Mouse (Mus musculus): Measurements from ENCODE around the gene Map1b. TPM values are rescaled to one million over a fixed set of nuclear protein-coding genes. Genes with fewer than 3 reads are reported as not detected.

Map1b gene
- polyA plus RNA-seq, 1 experiment from 2014 or later = 460 TPM

- Histone ChIP-seq H3K4me1 (peaks cover 36% of the 10 kb centered on the region), H3K9me3 (no peaks in the 10 kb centered on the region), H3K36me3 (replicated peaks) (no peaks in the 10 kb centered on the region), H3K27ac (peak overlapping the region; percentile 56; the same call in 1 of the 2 replicates), H3K4me3 (no peak overlapping the region), H3K27me3 (ENCODE audit: poor library complexity, severe bottlenecking) (no peaks in the 10 kb centered on the region)
- no peak for DNase-seq (ENCODE audit: extremely low spot score, low spot score)
- WGBS = 71% methylated on average over 4 of the region's 4 CpGs
Measured at GRCm38 (mm10) chr13:99550060-99550459, 33.7 kb upstream of the Map1b start.

DNA sequence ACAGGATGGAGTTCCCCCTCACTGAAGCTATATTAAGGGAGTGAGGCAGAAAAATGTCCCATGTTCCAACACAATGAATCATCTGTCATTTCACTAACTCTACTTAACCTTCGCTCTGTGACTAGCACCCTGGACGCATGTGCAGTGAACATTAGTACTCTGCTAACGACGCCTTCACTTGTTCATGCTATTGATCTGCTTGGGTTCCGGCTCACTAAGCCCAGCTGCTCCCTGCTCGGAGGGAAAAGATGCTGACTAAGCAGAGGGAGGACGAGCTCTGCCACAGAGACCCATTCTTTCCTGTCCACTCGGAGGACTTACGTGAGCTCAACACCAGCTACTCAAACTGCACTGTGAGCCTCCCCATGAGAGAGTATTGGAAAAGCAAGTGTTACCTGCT, 33.2 kb upstream of the Map1b start:
- Histone ChIP-seq H3K27me3 (ENCODE audit: poor library complexity, severe bottlenecking) (no peaks in the 10 kb centered on the region), H3K9me3 (no peaks in the 10 kb centered on the region), H3K4me1 (peaks cover 36% of the 10 kb centered on the region), H3K4me3 (no peak overlapping the region), H3K27ac (peak overlapping the region; percentile 56; the same call in 1 of the 2 replicates), H3K36me3 (replicated peaks) (no peaks in the 10 kb centered on the region)
- WGBS = 40% methylated on average over 9 of the region's 9 CpGs
- no peak for DNase-seq (ENCODE audit: extremely low spot score, low spot score)

GRCm38 (mm10) chr13:99546832-99547231, 30.5 kb upstream of the Map1b start:
- H3K4me1 ChIP-seq = peaks cover 33% of the 10 kb centered on the region
- H3K27ac ChIP-seq = no peak overlapping the region
- no peaks in the 10 kb centered on the region for H3K27me3 ChIP-seq (ENCODE audit: poor library complexity, severe bottlenecking)
- 97% methylated on average over 5 of the region's 5 CpGs for WGBS
- no peak for DNase-seq (ENCODE audit: extremely low spot score, low spot score)
- H3K36me3 ChIP-seq (replicated peaks) = no peaks in the 10 kb centered on the region
- H3K4me3 ChIP-seq = no peak overlapping the region
- no peaks in the 10 kb centered on the region for H3K9me3 ChIP-seq

DNA sequence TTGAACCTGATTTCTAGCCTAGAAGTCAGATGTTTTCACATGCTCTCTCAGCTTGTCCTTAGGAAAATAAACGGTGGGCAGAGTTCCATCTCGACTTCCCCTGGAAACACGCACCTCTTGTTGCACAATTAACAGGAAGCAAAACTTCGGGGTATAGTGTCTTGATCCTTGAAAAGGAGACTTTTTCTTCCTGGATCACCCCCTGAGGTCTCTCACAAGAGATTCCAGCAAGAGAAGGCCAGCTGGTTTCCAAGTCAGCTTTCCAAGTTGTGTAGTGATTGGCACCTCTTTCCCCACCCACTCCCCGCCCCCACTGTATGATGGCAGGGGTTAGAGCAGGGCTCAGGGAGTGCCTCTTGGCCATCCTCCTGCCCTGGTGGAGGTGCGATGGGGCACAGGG, 28.9 kb upstream of the Map1b start:
- peaks cover 39% of the 10 kb centered on the region for H3K4me1 ChIP-seq
- no peak for DNase-seq (ENCODE audit: extremely low spot score, low spot score)
- H3K4me3 ChIP-seq = no peak overlapping the region
- 76% methylated on average over 6 of the region's 6 CpGs for WGBS
- no peaks in the 10 kb centered on the region for H3K9me3 ChIP-seq
- 0 out of 2 replicates have a peak overlapping the region, but pooled peaks have one; percentile 25 for H3K27ac ChIP-seq
- H3K27me3 ChIP-seq (ENCODE audit: poor library complexity, severe bottlenecking) = no peaks in the 10 kb centered on the region; the same call in 1 of the 2 replicates
- no peaks in the 10 kb centered on the region for H3K36me3 ChIP-seq (replicated peaks)

GRCm38 (mm10) chr13:99541429-99542267, 25.3 kb upstream of the Map1b start:
- WGBS = 44% methylated on average over 21 of the region's 21 CpGs
- H3K27me3 ChIP-seq (ENCODE audit: poor library complexity, severe bottlenecking) = no peaks in the 10 kb centered on the region; the same call in 1 of the 2 replicates
- no peak for DNase-seq (ENCODE audit: extremely low spot score, low spot score)
- no peaks in the 10 kb centered on the region for H3K9me3 ChIP-seq
- peak overlapping the region; percentile 27; the same call in 1 of the 2 replicates for H3K4me3 ChIP-seq
- H3K4me1 ChIP-seq = peaks cover 38% of the 10 kb centered on the region
- H3K36me3 ChIP-seq (replicated peaks) = no peaks in the 10 kb centered on the region
- peak overlapping the region; percentile 30; the same call in 1 of the 2 replicates for H3K27ac ChIP-seq

DNA sequence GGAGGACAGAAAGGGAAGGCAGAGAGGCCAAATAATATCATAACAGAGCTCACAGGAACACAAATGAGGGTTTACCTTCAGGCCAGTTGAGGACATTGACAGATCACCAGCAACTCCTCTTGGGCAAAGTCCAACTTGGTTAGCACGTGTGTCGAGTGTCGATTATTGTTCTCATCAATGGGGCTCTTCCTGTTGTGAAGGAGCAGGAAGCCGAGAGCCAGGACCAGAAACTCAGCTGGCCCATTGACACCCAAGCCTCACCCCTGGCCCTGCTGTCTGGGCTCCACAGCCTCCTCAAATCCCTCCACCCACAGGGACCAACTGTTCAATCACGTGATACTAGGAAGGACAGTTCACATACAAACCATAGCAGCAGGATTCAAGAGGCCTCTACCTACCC, 22.9 kb upstream of the Map1b start:
- no peak for DNase-seq (ENCODE audit: extremely low spot score, low spot score)
- 88% methylated on average over 5 of the region's 5 CpGs for WGBS
- Histone ChIP-seq H3K27ac (no peak overlapping the region), H3K4me1 (peaks cover 34% of the 10 kb centered on the region), H3K4me3 (no peak overlapping the region), H3K27me3 (ENCODE audit: poor library complexity, severe bottlenecking) (no peaks in the 10 kb centered on the region; the same call in 1 of the 2 replicates), H3K9me3 (no peaks in the 10 kb centered on the region), H3K36me3 (replicated peaks) (no peaks in the 10 kb centered on the region)

- 91% methylated on average over 11 of the region's 11 CpGs for WGBS
- Histone ChIP-seq H3K4me3 (no peak overlapping the region), H3K4me1 (peaks cover 34% of the 10 kb centered on the region), H3K36me3 (replicated peaks) (no peaks in the 10 kb centered on the region), H3K27me3 (ENCODE audit: poor library complexity, severe bottlenecking) (no peaks in the 10 kb centered on the region; the same call in 1 of the 2 replicates), H3K9me3 (no peaks in the 10 kb centered on the region), H3K27ac (no peak overlapping the region)
- no peak for DNase-seq (ENCODE audit: extremely low spot score, low spot score)
Measured at GRCm38 (mm10) chr13:99538851-99539250, 22.5 kb upstream of the Map1b start.

DNA sequence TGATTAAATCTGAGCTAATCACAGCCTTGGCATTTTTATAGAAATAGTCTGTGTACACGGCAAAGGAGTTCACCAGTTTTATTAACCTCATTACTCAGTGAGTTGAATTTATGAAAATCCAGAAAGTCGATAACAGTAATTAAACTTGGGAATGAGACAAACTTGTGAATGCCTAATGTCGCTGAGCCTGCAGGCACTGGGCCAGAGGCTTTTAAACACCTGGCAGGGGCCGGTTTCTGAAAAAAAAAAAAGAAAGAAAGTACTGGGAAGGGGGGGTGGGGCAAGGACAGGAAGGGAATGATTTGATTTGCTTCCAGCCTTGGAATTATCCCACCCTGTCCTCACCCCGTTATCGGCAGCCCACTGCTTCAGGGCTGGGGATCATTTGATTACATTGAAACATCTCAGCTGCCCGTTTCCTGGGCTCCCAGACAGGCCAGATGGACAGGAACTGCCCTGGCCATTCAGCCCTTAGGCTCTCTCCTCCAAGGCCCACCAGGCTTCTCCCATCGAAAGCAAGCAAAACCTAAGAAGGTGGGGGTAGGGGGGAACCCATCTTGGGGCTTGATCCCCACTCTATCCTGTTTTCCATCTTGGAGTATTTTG, 21.7 kb upstream of the Map1b start:
- Histone ChIP-seq H3K36me3 (replicated peaks) (no peaks in the 10 kb centered on the region), H3K27ac (0 out of 2 replicates have a peak overlapping the region, but pooled peaks have one; percentile 8), H3K4me3 (no peak overlapping the region), H3K4me1 (peaks cover 34% of the 10 kb centered on the region), H3K27me3 (ENCODE audit: poor library complexity, severe bottlenecking) (no peaks in the 10 kb centered on the region; the same call in 1 of the 2 replicates), H3K9me3 (no peaks in the 10 kb centered on the region)
- WGBS = 39% methylated on average over 8 of the region's 8 CpGs
- DNase-seq (ENCODE audit: extremely low spot score, low spot score) = no peak

GRCm38 (mm10) chr13:99528456-99528855, 12.1 kb upstream of the Map1b start:
- Histone ChIP-seq H3K4me1 (no peaks in the 10 kb centered on the region), H3K36me3 (replicated peaks) (no peaks in the 10 kb centered on the region), H3K4me3 (no peak overlapping the region), H3K9me3 (no peaks in the 10 kb centered on the region), H3K27me3 (ENCODE audit: poor library complexity, severe bottlenecking) (no peaks in the 10 kb centered on the region), H3K27ac (no peak overlapping the region)
- no peak for DNase-seq (ENCODE audit: extremely low spot score, low spot score)
- 81% methylated on average over 4 of the region's 4 CpGs for WGBS

GRCm38 (mm10) chr13:99527936-99528335, 11.6 kb upstream of the Map1b start:
- no peak overlapping the region for H3K4me3 ChIP-seq
- H3K9me3 ChIP-seq = no peaks in the 10 kb centered on the region
- DNase-seq (ENCODE audit: extremely low spot score, low spot score) = no peak
- H3K27me3 ChIP-seq (ENCODE audit: poor library complexity, severe bottlenecking) = no peaks in the 10 kb centered on the region
- no peak overlapping the region for H3K27ac ChIP-seq
- no peaks in the 10 kb centered on the region for H3K4me1 ChIP-seq
- no peaks in the 10 kb centered on the region for H3K36me3 ChIP-seq (replicated peaks)

GRCm38 (mm10) chr13:99525491-99525890, 9.2 kb upstream of the Map1b start:
- WGBS = 89% methylated on average over 8 of the region's 8 CpGs
- H3K9me3 ChIP-seq = no peaks in the 10 kb centered on the region
- no peak overlapping the region for H3K4me3 ChIP-seq
- H3K4me1 ChIP-seq = no peaks in the 10 kb centered on the region
- H3K36me3 ChIP-seq (replicated peaks) = no peaks in the 10 kb centered on the region
- no peaks in the 10 kb centered on the region for H3K27me3 ChIP-seq (ENCODE audit: poor library complexity, severe bottlenecking)
- H3K27ac ChIP-seq = no peak overlapping the region
- no peak for DNase-seq (ENCODE audit: extremely low spot score, low spot score)

GRCm38 (mm10) chr13:99517836-99518235, 1.5 kb upstream of the Map1b start:
- H3K27me3 ChIP-seq (ENCODE audit: poor library complexity, severe bottlenecking) = no peaks in the 10 kb centered on the region
- 93% methylated on average over 5 of the region's 5 CpGs for WGBS
- H3K36me3 ChIP-seq (replicated peaks) = no peaks in the 10 kb centered on the region
- no peaks in the 10 kb centered on the region for H3K9me3 ChIP-seq
- H3K4me3 ChIP-seq = no peak overlapping the region
- H3K27ac ChIP-seq = no peak overlapping the region
- no peak for DNase-seq (ENCODE audit: extremely low spot score, low spot score)
- H3K4me1 ChIP-seq = peaks cover 39% of the 10 kb centered on the region

Measured in forebrain, embryonic 10.5 days (tissue).